Mouse (Mus musculus): ENCODE measurements around the gene Prdx2.

DNA sequence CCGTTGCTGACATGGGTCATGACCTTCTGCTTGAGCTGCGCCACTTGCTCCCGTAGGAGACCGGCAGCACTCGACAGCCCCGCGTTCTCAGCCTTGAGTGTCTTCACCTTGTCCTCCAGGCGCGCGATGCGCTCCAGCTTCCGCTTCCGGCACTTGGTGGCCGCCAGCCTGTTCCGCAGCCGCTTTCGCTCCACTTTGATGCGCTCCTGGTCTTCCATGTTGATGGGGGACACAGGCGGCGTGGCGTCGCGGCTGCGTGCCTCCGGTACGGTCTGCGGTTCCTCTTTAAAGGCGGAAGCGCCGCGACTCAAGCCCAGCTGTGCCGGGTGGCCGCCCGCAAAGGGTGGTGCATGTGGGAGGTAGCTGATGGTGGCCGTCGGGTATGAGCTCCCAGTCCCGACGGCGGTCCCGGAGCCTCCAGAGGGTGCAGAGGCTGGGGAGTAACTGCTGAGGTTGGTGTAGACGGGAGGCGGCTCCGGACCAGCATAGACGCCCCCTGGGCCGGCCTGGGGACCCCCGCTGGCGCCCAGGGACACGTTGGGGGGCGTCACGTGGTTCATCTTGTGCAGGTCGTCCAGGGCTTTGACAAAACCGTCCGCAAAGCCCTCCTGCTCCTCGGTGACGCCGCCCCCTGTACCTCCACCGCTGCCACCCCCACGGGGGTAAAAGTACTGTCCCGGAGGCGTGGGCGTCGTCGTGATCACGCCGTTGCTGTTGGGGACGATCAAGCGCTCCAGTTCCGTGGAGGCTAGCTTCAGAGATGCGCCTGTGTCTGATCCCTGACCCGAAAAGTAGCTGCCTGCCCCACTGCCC, 8.3 kb downstream of the Prdx2 start:
- TF ChIP-seq GATA1 (IDR thresholded peaks at IDR 0.05; ENCODE audit: low read length), result no peak
- no peak for TF ChIP-seq TAL1 (IDR thresholded peaks at IDR 0.05; ENCODE audit: low read length)

All from erythroblast, embryonic 14.5 days (primary cell).